Mouse (Mus musculus): ENCODE measurements around the gene Cfap61.

- TF ChIP-seq CTCF (IDR thresholded peaks at IDR 0.05; ENCODE audit: extremely low read depth, insufficient read depth, low read length) = no peak
- no peak for TF ChIP-seq POLR2A (IDR thresholded peaks at IDR 0.05; ENCODE audit: extremely low read depth, insufficient read depth, low read length)
Measured at GRCm38 (mm10) chr2:145941403-145941802, 6.8 kb downstream of the Cfap61 start.
